In the genomic region with DNA sequence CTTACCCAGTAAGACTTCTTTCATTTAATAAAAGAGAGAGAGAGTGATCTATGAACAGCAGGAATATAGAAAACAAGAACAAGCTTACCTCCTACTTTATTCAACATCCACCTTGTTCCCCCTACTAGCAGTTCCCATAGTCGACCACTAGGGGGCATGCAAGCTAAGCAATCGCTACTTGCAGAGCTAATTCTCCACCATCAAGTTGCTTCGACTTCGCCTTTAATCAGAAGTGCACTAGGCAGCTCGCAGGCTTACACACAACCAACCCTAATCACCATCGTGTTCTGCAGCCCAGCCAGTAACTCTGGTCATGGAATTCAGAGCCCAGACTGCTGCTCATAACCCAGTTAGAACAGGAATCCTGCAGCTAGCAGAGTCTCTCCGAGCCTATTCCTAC, we compare ENCODE assay signal across 1 mouse cellular context.
TF ChIP-seq lines count a peak whose summit lies in the region.

No protein-coding gene starts in this region.

TF ChIP-seq in CH12.LX, 34 proteins besides CTCF, POLR2A, EP300 and RAD21:
- peak; percentile 53 for TF ChIP-seq ZC3H11A (IDR thresholded peaks at IDR 0.05; ENCODE audit: low read depth, low read length)
- no peak for TF ChIP-seq UBTF (IDR thresholded peaks at IDR 0.05; ENCODE audit: low read depth, low read length)
- peak; percentile 87 for TF ChIP-seq SMC3 (IDR thresholded peaks at IDR 0.05; ENCODE audit: low read depth, low read length)
- peak; percentile 22; the same call in 1 of the 2 replicates for TF ChIP-seq IRF4 (IDR thresholded peaks at IDR 0.05; ENCODE audit: low read depth, low read length)
- no peak for TF ChIP-seq MXI1 (IDR thresholded peaks at IDR 0.05; ENCODE audit: low read depth, low read length)
- TF ChIP-seq MYC (IDR thresholded peaks at IDR 0.05; ENCODE audit: low read depth, low read length) = 0 out of 2 replicates have a peak, but pooled peaks have one; percentile 49
- no peak for TF ChIP-seq USF1 (IDR thresholded peaks at IDR 0.05; ENCODE audit: low read depth, low read length)
